Mouse (Mus musculus): ENCODE measurements around the gene Foxn3. TPM values are rescaled to one million over a fixed set of nuclear protein-coding genes. Genes with fewer than 3 reads are reported as not detected.

Foxn3 gene
- polyA plus RNA-seq, 1 experiment from 2014 or later, result 68.8 TPM

DNA sequence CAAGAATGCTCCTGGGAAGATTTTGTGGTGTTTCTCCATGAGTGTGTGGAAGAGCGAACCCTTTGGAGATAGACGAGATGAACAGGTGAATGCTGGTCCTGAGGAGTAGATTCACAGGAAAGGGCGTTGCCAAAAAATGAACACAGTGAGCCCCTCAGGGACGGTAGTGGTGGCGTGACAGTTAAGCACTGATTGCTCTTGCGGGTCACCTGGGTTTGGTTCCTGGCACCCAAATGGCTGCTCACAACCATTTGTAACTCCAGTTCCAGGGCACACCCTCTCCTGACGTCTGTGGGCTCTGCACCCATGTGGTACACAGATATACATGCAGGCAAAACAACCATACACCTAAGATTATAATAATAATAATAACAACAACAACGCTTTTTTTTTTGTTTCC is 277.7 kb downstream of the Foxn3 start:
- H3K27me3 ChIP-seq (ENCODE audit: low read depth, poor library complexity, severe bottlenecking), result no peaks in the 10 kb centered on the region
- 91% methylated on average over 8 of the region's 8 CpGs for WGBS
- no peak for DNase-seq (ENCODE audit: low spot score)
- no peak overlapping the region for H3K4me3 ChIP-seq
- peaks cover 52% of the 10 kb centered on the region for H3K4me1 ChIP-seq
- H3K36me3 ChIP-seq, result peaks cover 10% of the 10 kb centered on the region
- no peaks in the 10 kb centered on the region for H3K9me3 ChIP-seq (replicated peaks)
- peak overlapping the region; percentile 72; the same call in 1 of the 2 replicates for H3K27ac ChIP-seq

DNA sequence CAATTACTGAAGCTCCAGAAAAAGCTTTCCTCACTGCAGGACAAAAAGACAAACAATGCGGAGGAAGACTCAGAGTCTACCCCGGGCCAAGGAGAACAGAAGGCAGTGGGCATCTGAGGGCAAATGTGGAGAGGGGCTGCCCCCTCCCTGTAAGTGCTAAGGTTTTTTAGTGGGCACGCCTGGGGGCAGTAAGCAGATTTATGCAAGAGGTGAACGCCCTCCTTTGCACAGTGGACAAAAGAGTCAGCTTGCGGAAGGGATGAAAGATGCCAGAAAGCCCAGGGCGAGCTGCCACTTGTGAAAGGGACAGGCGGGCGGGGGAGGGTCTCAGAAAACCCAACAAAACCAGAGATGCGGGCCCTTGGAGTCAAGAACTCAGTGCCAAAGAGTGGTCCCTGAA is 278.2 kb downstream of the Foxn3 start:
- H3K9me3 ChIP-seq (replicated peaks), result no peaks in the 10 kb centered on the region
- H3K27ac ChIP-seq, result peak overlapping the region; percentile 72; the same call in 1 of the 2 replicates
- peaks cover 52% of the 10 kb centered on the region for H3K4me1 ChIP-seq
- DNase-seq (ENCODE audit: low spot score), result no peak
- H3K27me3 ChIP-seq (ENCODE audit: low read depth, poor library complexity, severe bottlenecking), result no peaks in the 10 kb centered on the region
- H3K4me3 ChIP-seq, result no peak overlapping the region
- H3K36me3 ChIP-seq, result peaks cover 5% of the 10 kb centered on the region; the same call in 1 of the 2 replicates
- WGBS, result 73% methylated on average over 9 of the region's 9 CpGs

DNA sequence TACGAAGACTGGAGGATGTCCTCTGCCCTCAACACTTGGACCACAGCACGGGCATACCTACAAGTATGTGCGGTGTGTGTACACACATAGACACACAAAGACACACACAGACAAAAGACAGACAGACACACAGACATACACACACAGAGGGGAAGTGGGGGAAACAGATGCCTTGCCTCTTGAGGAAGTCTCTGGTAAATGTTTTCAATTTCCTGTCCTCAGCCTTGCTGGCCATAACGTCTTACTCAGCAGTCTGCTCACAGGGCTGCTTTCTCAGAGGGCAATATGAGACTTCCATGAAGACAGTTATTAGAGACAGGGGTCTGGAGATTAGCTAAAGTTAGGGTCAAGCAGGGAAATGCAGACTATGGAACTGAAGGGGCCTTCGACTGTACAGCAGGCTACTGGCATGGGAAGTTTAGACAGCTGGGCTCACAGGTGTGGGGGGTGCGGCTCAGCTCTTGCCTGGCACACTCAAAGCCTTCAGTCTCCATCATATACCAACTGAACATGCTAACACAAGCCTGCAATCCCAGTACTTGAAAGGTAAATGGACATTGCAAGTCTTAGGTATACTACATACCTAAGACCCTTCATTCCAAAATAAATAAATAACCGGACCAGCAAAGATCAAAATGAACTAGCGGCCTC is 278.8 kb downstream of the Foxn3 start:
- WGBS, result 73% methylated on average over 8 of the region's 8 CpGs
- Histone ChIP-seq H3K4me1 (peaks cover 52% of the 10 kb centered on the region), H3K36me3 (no peaks in the 10 kb centered on the region)

DNA sequence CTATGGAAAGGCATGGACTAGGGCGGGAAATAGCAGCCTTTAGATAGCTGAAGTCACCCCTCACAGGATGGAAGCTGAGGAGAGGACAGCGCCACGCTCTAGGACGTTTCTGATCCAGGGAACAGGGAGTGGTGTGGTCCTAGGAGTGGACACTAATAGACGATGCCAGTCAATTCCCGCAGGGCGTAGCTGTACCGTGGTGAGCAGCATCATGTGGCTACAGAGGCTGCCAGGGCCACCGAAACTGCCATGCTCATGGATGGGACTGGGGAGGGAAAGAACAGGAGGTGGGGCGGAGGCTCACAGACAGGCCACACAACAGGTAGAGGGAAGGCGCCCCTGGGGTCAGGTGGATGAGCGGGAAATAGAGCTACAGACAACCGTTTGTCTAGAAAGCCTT is 282.6 kb downstream of the Foxn3 start:
- no peak overlapping the region for H3K27ac ChIP-seq
- H3K36me3 ChIP-seq, result 0 out of 2 replicates have a peak, but pooled peaks cover 3% of the 10 kb centered on the region
- no peak for DNase-seq (ENCODE audit: low spot score)
- no peaks in the 10 kb centered on the region for H3K27me3 ChIP-seq (ENCODE audit: low read depth, poor library complexity, severe bottlenecking)
- peaks cover 38% of the 10 kb centered on the region for H3K4me1 ChIP-seq
- no peak overlapping the region for H3K4me3 ChIP-seq
- no peaks in the 10 kb centered on the region for H3K9me3 ChIP-seq (replicated peaks)
- 92% methylated on average over 13 of the region's 13 CpGs for WGBS

More for the DNA sequence above, 278.8 kb downstream of the Foxn3 start:
- Histone ChIP-seq H3K27me3 (ENCODE audit: low read depth, poor library complexity, severe bottlenecking) (no peaks in the 10 kb centered on the region), H3K4me3 (no peak overlapping the region), H3K27ac (peak overlapping the region; percentile 72; the same call in 1 of the 2 replicates), H3K9me3 (replicated peaks) (no peaks in the 10 kb centered on the region)
- DNase-seq (ENCODE audit: low spot score), result no peak

DNA sequence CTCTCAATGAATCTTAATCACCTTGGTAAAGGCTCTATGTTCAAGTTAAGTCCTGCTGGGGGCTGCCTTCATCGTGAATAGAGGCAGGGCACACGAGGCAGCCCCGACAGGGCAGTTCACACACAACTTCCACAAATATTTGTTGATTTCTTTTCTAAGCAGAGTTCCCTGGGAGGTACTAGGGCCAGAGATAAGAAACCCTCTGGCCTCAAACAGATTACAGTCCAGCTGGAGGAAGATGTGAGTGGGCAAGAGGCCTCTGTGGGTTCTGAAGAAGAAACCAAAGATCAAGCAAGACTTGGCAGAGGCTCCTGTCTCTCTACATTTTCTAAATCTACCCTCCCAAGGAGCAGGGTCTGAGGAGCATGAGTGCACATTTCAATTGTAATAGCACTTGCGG is 283.1 kb downstream of the Foxn3 start:
- Histone ChIP-seq H3K9me3 (replicated peaks) (no peaks in the 10 kb centered on the region), H3K27ac (no peak overlapping the region), H3K27me3 (ENCODE audit: low read depth, poor library complexity, severe bottlenecking) (no peaks in the 10 kb centered on the region), H3K4me3 (no peak overlapping the region), H3K4me1 (peaks cover 33% of the 10 kb centered on the region), H3K36me3 (0 out of 2 replicates have a peak, but pooled peaks cover 3% of the 10 kb centered on the region)
- WGBS, result 84% methylated on average over 4 of the region's 4 CpGs
- DNase-seq (ENCODE audit: low spot score), result no peak

DNA sequence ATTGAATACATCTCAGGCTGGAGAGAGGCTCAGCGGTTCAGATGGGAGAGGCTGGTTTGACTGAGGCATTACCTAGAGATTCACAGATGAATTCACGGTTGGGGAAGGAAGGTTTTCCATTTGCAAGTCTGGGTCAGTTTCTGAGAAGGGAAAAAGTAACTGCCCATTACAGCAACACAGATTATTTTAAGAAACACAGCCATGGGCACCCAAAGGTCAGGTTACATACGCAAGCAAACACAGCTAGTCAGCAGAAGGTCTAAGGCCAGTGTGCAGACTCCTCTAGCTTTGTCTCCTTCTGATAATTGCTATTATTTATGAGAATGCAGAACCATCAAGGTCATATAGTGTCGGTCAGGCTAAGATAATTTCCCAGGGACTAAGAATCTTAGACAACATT is 284.0 kb downstream of the Foxn3 start:
- WGBS, result 91% methylated on average over 4 of the region's 4 CpGs

DNA sequence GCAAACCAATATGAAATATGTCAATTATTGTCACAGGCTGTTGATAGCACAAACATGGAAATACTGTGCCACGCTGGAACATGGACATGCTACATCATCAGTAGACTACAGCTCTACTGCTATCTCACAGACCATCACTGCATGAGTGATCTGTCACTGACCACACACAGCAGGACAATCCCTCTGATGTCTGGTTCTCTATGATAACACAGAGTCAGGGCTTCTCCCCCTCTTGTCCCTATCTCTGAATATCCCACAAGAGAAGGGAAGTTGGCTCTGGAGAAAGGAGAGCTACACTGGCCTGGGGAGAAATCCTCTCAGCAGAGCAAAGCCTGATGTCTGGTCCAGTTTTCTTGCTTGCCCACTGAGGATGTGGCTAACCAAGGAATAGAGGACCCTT is 288.8 kb downstream of the Foxn3 start:
- 85% methylated on average over 1 of the region's 1 CpGs for WGBS
- Histone ChIP-seq H3K4me3 (no peak overlapping the region), H3K9me3 (replicated peaks) (no peaks in the 10 kb centered on the region), H3K36me3 (0 out of 2 replicates have a peak, but pooled peaks cover 3% of the 10 kb centered on the region), H3K27me3 (ENCODE audit: low read depth, poor library complexity, severe bottlenecking) (no peaks in the 10 kb centered on the region), H3K27ac (no peak overlapping the region), H3K4me1 (peaks cover 11% of the 10 kb centered on the region)
- no peak for DNase-seq (ENCODE audit: low spot score)

More for the DNA sequence above, 284.0 kb downstream of the Foxn3 start:
- Histone ChIP-seq H3K4me1 (peaks cover 28% of the 10 kb centered on the region), H3K36me3 (0 out of 2 replicates have a peak, but pooled peaks cover 3% of the 10 kb centered on the region), H3K27me3 (ENCODE audit: low read depth, poor library complexity, severe bottlenecking) (no peaks in the 10 kb centered on the region), H3K9me3 (replicated peaks) (no peaks in the 10 kb centered on the region), H3K27ac (no peak overlapping the region), H3K4me3 (no peak overlapping the region)
- DNase-seq (ENCODE audit: low spot score), result no peak

DNA sequence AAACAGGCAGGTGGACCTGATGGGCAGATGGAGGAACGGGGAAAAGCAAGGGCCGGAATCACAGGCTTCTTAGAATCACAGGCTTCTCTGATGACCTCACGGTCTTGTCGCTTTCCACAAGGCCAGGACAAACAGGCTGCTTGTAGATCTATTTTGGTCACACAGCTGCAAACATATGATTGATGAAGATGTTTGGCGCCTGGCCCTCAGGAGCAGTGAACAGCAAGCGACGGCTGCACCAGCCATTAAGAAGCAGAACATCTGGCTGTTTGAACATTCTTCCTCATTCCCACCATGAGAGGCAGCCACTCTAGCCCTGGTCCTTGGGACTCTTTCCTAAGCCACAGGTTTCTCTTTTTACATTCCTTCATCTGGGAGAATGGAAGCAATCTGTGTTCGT is 294.0 kb downstream of the Foxn3 start:
- 91% methylated on average over 8 of the region's 8 CpGs for WGBS
- Histone ChIP-seq H3K36me3 (peaks cover 10% of the 10 kb centered on the region), H3K4me1 (peaks cover 11% of the 10 kb centered on the region; the same call in 1 of the 2 replicates), H3K27me3 (ENCODE audit: low read depth, poor library complexity, severe bottlenecking) (no peaks in the 10 kb centered on the region), H3K4me3 (no peak overlapping the region), H3K9me3 (replicated peaks) (no peaks in the 10 kb centered on the region), H3K27ac (no peak overlapping the region)
- no peak for DNase-seq (ENCODE audit: low spot score)

DNA sequence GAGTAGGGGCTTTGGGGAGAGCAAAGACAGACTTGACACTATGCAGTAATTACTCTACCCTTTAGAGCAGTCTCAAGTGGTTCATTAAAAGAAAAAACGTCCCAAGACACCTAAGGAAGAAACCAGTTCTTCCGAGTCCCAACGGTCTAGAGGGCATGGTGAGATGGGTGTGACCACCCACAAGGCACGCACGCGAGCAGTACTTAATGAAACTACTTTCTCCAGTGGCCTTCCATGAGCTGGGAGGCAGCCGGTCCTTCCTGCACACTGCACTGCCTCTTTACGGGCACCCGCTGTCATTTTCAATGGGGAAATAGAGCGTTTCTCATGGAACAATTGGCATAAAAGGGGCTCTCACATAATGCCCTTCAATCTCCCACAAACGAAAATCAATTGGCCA is 294.4 kb downstream of the Foxn3 start:
- no peak for DNase-seq (ENCODE audit: low spot score)
- 90% methylated on average over 11 of the region's 11 CpGs for WGBS
- no peak overlapping the region for H3K27ac ChIP-seq
- peaks cover 10% of the 10 kb centered on the region for H3K36me3 ChIP-seq
- no peaks in the 10 kb centered on the region for H3K27me3 ChIP-seq (ENCODE audit: low read depth, poor library complexity, severe bottlenecking)
- peaks cover 8% of the 10 kb centered on the region; the same call in 1 of the 2 replicates for H3K4me1 ChIP-seq
- H3K9me3 ChIP-seq (replicated peaks), result no peaks in the 10 kb centered on the region
- no peak overlapping the region for H3K4me3 ChIP-seq

DNA sequence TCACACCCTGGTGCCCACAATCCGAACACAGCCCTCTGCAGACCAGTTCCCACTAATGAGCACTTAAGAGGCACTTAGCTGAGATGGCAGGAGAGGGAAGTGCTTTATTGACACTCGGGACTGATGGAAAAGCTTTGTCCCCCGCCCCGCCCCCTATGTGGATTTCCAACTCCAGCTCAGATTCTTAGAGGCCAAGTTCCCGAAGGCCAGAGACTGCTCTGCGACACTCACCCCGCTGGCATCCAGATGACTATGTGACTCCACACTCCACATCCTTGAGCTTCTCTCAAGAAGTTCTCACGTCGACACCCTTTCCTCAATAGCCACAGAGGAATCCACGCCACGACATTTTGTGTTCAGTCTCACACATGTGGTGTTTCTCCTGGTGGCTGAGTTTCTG is 295.6 kb downstream of the Foxn3 start:
- peaks cover 10% of the 10 kb centered on the region for H3K36me3 ChIP-seq
- H3K27ac ChIP-seq, result no peak overlapping the region
- DNase-seq (ENCODE audit: low spot score), result no peak
- H3K4me3 ChIP-seq, result no peak overlapping the region
- H3K9me3 ChIP-seq (replicated peaks), result no peaks in the 10 kb centered on the region
- H3K4me1 ChIP-seq, result 0 out of 2 replicates have a peak, but pooled peaks cover 4% of the 10 kb centered on the region
- no peaks in the 10 kb centered on the region for H3K27me3 ChIP-seq (ENCODE audit: low read depth, poor library complexity, severe bottlenecking)
- WGBS, result 73% methylated on average over 11 of the region's 11 CpGs

DNA sequence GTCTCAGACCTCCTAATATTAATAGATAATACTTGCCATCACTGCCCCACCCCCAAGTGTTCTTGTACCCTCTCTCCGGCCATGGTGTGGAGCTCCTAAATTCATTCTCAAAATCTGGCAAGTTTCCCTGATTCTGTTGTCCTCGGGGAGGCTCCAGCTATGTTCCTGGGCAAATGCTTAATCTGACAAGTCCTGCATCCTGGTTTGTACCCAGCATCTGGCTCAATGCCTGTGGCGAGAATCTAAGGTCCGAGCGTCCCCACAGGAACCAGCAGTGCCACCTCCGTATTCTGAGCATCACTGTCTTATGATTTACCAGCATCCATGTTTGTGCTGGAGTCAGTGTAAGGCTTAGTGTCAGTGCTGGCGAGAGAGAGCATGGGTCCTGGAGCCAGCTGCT is 296.9 kb downstream of the Foxn3 start:
- Histone ChIP-seq H3K36me3 (peaks cover 10% of the 10 kb centered on the region), H3K4me1 (0 out of 2 replicates have a peak, but pooled peaks cover 4% of the 10 kb centered on the region), H3K27me3 (ENCODE audit: low read depth, poor library complexity, severe bottlenecking) (no peaks in the 10 kb centered on the region), H3K9me3 (replicated peaks) (no peaks in the 10 kb centered on the region), H3K4me3 (no peak overlapping the region), H3K27ac (no peak overlapping the region)
- 95% methylated on average over 7 of the region's 7 CpGs for WGBS
- DNase-seq (ENCODE audit: low spot score), result no peak

DNA sequence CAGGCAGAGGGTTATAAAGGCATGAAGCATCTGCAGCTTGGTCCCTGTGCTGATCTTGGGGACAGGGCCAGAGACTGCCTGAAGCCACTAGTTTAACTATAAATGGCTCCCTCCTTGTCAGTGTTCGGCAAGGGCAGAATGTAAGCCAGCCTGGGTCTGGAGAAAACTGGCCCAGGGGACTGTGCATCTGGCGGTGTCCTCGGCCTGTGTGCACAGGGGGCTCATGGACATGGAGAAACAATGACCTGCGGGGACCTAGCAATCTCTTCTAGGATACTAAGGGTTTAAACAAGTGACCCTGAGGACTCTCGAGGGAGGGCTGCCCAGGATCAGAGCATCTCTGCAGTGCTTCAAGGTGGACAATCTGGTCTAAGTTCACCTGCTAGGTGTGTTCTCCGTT is 297.6 kb downstream of the Foxn3 start:
- DNase-seq (ENCODE audit: low spot score), result no peak
- Histone ChIP-seq H3K4me3 (no peak overlapping the region), H3K27me3 (ENCODE audit: low read depth, poor library complexity, severe bottlenecking) (no peaks in the 10 kb centered on the region), H3K36me3 (peaks cover 10% of the 10 kb centered on the region), H3K27ac (no peak overlapping the region), H3K9me3 (replicated peaks) (no peaks in the 10 kb centered on the region), H3K4me1 (0 out of 2 replicates have a peak, but pooled peaks cover 5% of the 10 kb centered on the region)
- WGBS, result 95% methylated on average over 6 of the region's 6 CpGs

DNA sequence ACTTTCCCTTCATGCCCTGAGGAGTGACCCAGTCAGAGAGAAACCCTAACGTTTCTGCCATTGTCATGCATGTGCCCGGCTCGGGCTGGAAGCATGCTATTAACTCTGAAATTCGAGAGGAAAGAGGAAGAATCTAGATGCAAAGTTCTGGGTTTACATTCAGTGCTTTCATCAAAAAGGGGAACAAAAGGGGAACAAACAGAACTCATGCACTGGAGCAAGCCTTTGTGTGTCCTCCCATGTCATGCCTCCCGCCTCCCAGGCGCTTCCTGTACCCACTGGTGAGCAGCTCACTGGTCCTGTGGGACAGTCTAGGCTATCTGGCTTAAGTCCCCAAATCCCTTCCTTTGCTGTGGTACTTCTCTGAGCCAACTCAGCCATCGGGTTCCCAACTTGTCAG is 299.0 kb downstream of the Foxn3 start:
- no peaks in the 10 kb centered on the region for H3K9me3 ChIP-seq (replicated peaks)
- no peak overlapping the region for H3K4me3 ChIP-seq
- no peak overlapping the region for H3K27ac ChIP-seq
- WGBS, result 86% methylated on average over 7 of the region's 7 CpGs
- H3K36me3 ChIP-seq, result peaks cover 10% of the 10 kb centered on the region
- no peaks in the 10 kb centered on the region for H3K27me3 ChIP-seq (ENCODE audit: low read depth, poor library complexity, severe bottlenecking)
- peaks cover 8% of the 10 kb centered on the region; the same call in 1 of the 2 replicates for H3K4me1 ChIP-seq
- DNase-seq (ENCODE audit: low spot score), result no peak

All from limb, embryonic 10.5 days (tissue).